Mouse (Mus musculus) midbrain, embryonic 16.5 days (tissue): ENCODE data around the gene Atg4d. TPM values are rescaled to one million over a fixed set of nuclear protein-coding genes. Genes with fewer than 3 reads are reported as not detected.

Experiments used
- ATAC-seq: fragments of 200-750 bp; cut with Nextera tagmentation; 2 replicates; pipeline ENCODE4 v1.8.0; 2017; ENCODE audit warnings: moderate TSS enrichment
- H3K27ac ChIP-seq: fragments of 300-500 bp; sonication (generic); 2 replicates; pipeline ENCODE4 v1.5.1; 2014; ENCODE audit warnings: mild to moderate bottlenecking, low read length, mixed read lengths
- H3K27me3 ChIP-seq: fragments of 300-500 bp; sonication (generic); 2 replicates; pipeline ENCODE4 v1.6.1; 2014; ENCODE audit warnings: low read depth, low read length, mixed read lengths; ENCODE audit not compliant: control insufficient read depth, insufficient read depth
- H3K36me3 ChIP-seq: fragments of 300-500 bp; sonication (generic); 2 replicates; pipeline ENCODE4 v1.6.1; 2014; ENCODE audit warnings: mild to moderate bottlenecking, low read length, moderate library complexity, mixed read lengths; ENCODE audit not compliant: control insufficient read depth, insufficient read depth
- H3K4me1 ChIP-seq: fragments of 300-500 bp; sonication (generic); 2 replicates; pipeline ENCODE4 v1.6.1; 2014; ENCODE audit warnings: mild to moderate bottlenecking, low read length, mixed read lengths; ENCODE audit not compliant: control insufficient read depth, insufficient read depth
- H3K4me2 ChIP-seq: fragments of 300-500 bp; sonication (generic); 2 replicates; pipeline ENCODE4 v1.6.1; 2014; ENCODE audit warnings: mild to moderate bottlenecking, low read length, mixed read lengths
- H3K4me3 ChIP-seq: fragments of 300-500 bp; sonication (generic); 2 replicates; pipeline ENCODE4 v1.5.1; 2014; ENCODE audit warnings: low read depth, mild to moderate bottlenecking, low read length, moderate library complexity, mixed read lengths
- H3K9ac ChIP-seq: fragments of 300-500 bp; sonication (generic); 2 replicates; pipeline ENCODE4 v1.6.1; 2014; ENCODE audit warnings: low read depth, low read length, mixed read lengths
- H3K9me3 ChIP-seq: fragments of 300-500 bp; sonication (generic); replicated peaks from 2 replicates; pipeline ENCODE4 v1.6.1; 2014; ENCODE audit warnings: mild to moderate bottlenecking, low read length, mixed read lengths; ENCODE audit not compliant: control insufficient read depth, poor library complexity, severe bottlenecking
- WGBS: fragments of 180-500 bp; shearing (Covaris S2); extraction: QIAGEN DNeasy Blood & Tissue Kit; methylation state at CpG from one replicate; pipeline ENCODE4 v1.1.7; 2014; 5-methylcytosine and 5-hydroxymethylcytosine counted together
- polyA plus RNA-seq: library from polyadenylated mRNA; unstranded; fragments of >200 nt; fragmentation: Nextera tagmentation; extraction: Ambion mirVana; gene quantifications from 2 replicates; pipeline ENCODE4 v1.2.1, GENCODE M21; 2015

Atg4d gene
- polyA plus RNA-seq, 1 experiment from 2014 or later: 43.0 TPM

DNA sequence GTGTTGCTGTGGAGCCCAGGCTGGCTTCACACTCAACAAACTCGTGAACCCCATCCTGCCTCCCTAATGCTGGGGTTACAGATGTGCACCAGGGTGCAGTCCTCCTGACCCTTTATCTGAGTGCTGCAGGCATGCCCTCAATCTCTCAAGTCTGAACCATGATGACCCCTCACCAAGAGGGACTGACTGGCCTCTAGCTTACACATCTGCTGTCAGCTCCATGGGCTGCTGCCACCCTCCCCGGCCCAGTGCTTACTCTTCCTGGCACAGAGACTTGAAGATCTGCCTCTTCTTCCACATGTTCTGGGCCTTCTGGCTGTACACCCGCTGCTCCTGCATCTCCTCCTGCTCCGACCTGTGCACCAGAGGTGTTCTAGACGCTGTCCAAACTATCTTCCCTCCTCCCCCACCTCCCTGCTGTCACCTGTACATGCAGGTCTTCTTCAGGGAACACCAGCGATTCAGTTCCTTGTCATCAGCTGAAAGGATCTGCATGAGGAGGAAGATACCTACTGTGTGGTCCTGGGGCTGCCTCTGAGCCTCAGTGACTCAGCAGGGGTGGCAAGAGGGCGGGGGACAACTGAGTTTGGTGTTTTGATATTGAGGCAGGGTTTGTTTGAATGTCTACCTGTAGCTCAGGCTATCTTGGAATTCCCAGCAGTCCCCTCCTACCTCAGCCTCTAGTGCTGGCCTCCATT, 10.1 kb downstream of the Atg4d start:
- Histone ChIP-seq H3K9me3 (no peaks in the 10 kb centered on the region), H3K4me3 (no peak overlapping the region), H3K4me1 (no peaks in the 10 kb centered on the region), H3K36me3 (peaks cover 55% of the 10 kb centered on the region), H3K27ac (no peak overlapping the region), H3K27me3 (no peaks in the 10 kb centered on the region), H3K9ac (no peak overlapping the region), H3K4me2 (no peak overlapping the region)
- 89% methylated on average over 7 of the region's 7 CpGs for WGBS
- ATAC-seq: no peak

DNA sequence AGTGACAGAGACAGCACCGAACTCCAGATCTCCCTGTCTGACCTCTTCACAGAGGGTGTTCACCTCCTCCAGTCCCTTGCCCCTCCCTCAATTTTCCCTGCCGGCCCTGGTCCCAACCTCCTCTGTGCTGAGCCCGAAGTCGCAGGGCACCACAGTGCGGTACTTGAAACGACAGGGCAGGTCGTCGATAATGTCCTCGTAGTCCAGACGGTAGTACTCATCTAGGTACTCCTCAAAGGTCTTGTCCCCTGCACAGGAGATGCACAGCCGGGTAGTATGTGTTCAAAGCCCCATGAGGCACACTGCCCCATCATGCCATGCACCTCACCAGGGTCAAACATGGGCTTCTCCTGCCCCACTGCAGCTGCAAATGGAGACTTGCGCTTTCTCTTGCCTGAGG, 10.6 kb downstream of the Atg4d start:
- Histone ChIP-seq H3K36me3 (peaks cover 55% of the 10 kb centered on the region), H3K4me1 (no peaks in the 10 kb centered on the region), H3K4me2 (no peak overlapping the region), H3K27me3 (no peaks in the 10 kb centered on the region), H3K9ac (no peak overlapping the region), H3K27ac (no peak overlapping the region), H3K9me3 (no peaks in the 10 kb centered on the region), H3K4me3 (no peak overlapping the region)
- 89% methylated on average over 12 of the region's 12 CpGs for WGBS
- 0 out of 2 replicates have a peak, but pooled peaks have one; percentile 4 for ATAC-seq

DNA sequence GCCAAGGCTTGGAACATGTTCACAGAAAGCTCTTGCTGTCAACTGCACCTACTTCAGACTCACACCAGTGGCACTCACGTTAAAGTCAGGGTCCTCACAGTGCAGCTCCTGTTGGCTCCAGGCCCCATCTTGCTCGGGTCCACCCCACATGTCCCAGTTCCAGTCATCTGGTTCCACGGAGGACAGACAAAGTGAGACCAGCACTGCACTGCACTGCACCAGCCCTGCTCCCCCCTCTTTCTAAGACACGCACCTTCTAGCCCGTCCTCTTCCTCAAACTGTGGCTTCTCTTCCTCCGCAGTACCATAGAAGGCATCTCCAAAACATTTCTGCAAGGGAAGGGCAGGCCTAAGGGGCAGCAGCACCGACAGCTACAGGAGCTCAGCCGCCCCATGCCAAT, 11.2 kb downstream of the Atg4d start:
- peaks cover 55% of the 10 kb centered on the region for H3K36me3 ChIP-seq
- H3K4me3 ChIP-seq: no peak overlapping the region
- WGBS: 89% methylated on average over 8 of the region's 8 CpGs
- no peak overlapping the region for H3K4me2 ChIP-seq
- no peaks in the 10 kb centered on the region for H3K27me3 ChIP-seq
- no peaks in the 10 kb centered on the region for H3K4me1 ChIP-seq
- H3K27ac ChIP-seq: no peak overlapping the region
- no peaks in the 10 kb centered on the region for H3K9me3 ChIP-seq
- H3K9ac ChIP-seq: no peak overlapping the region
- no peak for ATAC-seq

DNA sequence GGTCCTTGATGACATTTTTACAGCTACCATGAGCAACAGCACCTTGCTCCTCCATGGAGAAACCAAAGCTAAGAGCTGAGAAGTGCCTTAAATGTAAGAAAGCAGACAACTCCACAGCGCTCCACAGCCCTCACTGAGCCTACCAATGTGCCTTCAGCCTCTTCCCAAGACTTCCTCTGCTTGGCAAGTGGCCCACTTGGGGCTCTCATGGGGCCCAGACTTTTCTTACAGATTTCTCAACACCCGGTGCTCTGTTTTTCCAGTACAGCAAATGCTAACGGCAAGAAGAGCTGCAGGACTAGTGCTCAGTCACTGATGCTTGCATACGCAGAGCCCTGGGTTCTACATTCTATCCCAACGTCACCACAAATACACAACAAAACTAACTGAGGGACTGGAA, 12.7 kb downstream of the Atg4d start:
- Histone ChIP-seq H3K4me1 (no peaks in the 10 kb centered on the region), H3K9me3 (no peaks in the 10 kb centered on the region), H3K36me3 (peaks cover 51% of the 10 kb centered on the region), H3K9ac (no peak overlapping the region), H3K27ac (no peak overlapping the region), H3K4me3 (no peak overlapping the region), H3K27me3 (no peaks in the 10 kb centered on the region), H3K4me2 (no peak overlapping the region)
- WGBS: 94% methylated on average over 5 of the region's 5 CpGs
- ATAC-seq: no peak

DNA sequence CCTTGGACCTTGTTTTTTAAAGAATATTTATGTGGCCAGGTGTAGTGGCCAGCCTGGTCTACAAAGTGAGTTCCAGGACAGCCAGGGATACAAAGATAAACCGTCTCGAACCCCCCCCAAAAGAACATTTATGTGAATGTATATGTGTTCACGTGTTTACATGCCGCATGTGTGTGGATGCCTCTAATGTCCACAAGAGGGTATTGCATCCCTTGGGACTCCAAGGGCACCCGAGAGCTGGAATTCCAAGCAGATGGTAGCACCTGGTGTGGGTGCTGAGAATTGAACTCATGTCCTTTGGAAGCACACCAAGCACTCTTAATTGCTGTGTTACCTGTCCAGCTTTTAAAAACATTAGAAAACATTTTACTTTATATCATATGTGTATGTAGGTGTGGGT, 18.5 kb downstream of the Atg4d start:
- no peaks in the 10 kb centered on the region for H3K27me3 ChIP-seq
- no peak for ATAC-seq
- 90% methylated on average over 5 of the region's 5 CpGs for WGBS
- no peaks in the 10 kb centered on the region for H3K9me3 ChIP-seq
- H3K9ac ChIP-seq: no peak overlapping the region
- no peak overlapping the region for H3K27ac ChIP-seq
- H3K4me2 ChIP-seq: no peak overlapping the region
- H3K36me3 ChIP-seq: peaks cover 36% of the 10 kb centered on the region
- no peak overlapping the region for H3K4me3 ChIP-seq
- peaks cover 15% of the 10 kb centered on the region for H3K4me1 ChIP-seq

DNA sequence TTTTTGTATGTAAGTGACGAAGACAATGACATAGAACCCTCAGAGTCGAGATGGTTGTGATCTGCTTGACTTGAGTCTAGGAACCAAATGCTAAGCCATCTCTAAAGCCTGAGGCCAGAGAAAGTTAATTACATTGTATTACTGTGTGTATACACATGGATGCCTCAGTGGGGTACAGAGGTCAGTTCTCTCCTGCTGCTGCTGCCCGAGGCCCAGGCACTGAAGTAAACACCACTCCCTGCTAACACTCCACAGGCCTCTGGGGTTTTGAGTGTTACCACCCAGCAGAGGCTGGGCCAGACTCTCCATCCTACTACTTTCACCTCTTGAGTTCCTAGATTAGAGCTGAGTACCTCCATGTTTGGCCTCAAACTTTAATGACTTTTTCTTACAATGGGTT, 18.9 kb downstream of the Atg4d start:
- WGBS: 84% methylated on average over 3 of the region's 3 CpGs
- ATAC-seq: no peak
- peaks cover 35% of the 10 kb centered on the region for H3K36me3 ChIP-seq

DNA sequence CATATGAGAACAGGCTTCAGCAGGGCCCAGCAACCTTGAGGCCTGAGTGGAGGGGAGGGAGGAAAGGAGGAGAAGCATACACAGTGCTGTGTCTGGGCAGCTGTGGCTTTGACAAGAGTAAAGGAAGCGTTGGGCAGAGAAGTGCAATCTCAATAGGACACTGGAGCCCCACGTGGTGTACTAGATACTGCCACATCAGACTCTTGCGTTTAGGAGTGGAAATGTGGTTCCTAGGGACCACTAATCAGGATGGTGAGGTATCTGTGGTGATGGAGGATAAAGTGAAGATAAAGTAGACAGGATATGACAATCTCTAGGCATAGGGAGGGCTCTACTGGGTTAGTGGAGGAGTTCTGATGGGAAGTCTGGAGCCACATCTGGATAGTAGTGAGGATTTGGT, 21.7 kb downstream of the Atg4d start:
- Histone ChIP-seq H3K27ac (no peak overlapping the region), H3K9me3 (no peaks in the 10 kb centered on the region), H3K4me1 (peaks cover 29% of the 10 kb centered on the region), H3K36me3 (peaks cover 16% of the 10 kb centered on the region; the same call in 1 of the 2 replicates), H3K4me3 (peak overlapping the region; percentile 74), H3K9ac (peak overlapping the region; percentile 81; the same call in 1 of the 2 replicates), H3K4me2 (peak overlapping the region; percentile 90), H3K27me3 (no peaks in the 10 kb centered on the region)
- 78% methylated on average over 3 of the region's 3 CpGs for WGBS
- no peak for ATAC-seq

More for the DNA sequence above, 18.9 kb downstream of the Atg4d start:
- Histone ChIP-seq H3K4me3 (no peak overlapping the region), H3K4me1 (peaks cover 19% of the 10 kb centered on the region), H3K27ac (no peak overlapping the region), H3K9ac (no peak overlapping the region), H3K4me2 (no peak overlapping the region), H3K9me3 (no peaks in the 10 kb centered on the region), H3K27me3 (no peaks in the 10 kb centered on the region)

DNA sequence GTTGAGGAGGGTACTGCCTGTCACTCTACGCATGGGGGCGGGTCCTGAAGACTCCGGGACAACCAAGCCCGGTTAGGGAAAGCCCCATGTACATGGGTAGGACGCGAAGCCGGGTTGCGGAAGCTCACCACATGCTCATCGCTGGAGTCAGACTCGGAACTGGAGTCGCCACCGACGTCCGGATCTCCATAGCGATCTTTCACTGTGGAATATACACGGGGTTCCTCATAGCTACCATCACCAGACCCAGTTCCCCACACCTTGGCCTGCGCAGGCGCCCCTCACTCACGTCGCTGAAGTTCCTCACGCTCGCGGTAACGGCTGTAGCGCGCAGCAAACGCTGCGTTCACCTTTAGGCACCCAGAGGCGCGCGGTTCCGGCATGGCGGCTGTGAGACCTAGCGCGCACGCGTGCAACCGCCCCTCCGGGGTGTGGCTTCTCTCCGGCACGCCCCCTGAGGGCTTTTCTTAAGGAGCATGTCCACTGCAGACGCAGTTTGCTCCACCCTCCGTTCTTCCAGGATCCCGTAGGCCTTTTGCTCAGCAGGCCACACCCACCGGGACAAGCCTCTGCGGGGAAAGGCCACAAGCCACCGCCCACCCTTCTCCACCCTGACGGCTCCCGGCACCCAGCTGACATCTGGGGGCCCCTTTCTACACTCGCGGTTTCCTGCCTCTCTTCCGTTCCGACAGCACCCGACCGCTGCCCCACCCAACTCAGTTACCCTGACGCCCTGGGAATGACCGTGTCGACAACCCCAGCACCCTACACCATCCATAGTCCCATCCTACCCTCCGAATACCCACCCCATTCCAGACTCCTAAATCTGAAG, 22.7 kb downstream of the Atg4d start, which contains the start of gene Kri1:
TSS of gene Kri1 (minus strand) at position 399 of the 832 bp plus-strand sequence.
- peaks cover 29% of the 10 kb centered on the region for H3K4me1 ChIP-seq
- ATAC-seq: peak; percentile 79

More for the DNA sequence above, 22.7 kb downstream of the Atg4d start, which contains the start of gene Kri1:
- Histone ChIP-seq H3K27me3 (no peaks in the 10 kb centered on the region), H3K4me3 (peak within 1 kb of the TSS; percentile 74), H3K4me2 (peak within 1 kb of the TSS; percentile 90), H3K36me3 (peaks cover 9% of the 10 kb centered on the region; the same call in 1 of the 2 replicates), H3K9ac (peak within 1 kb of the TSS; percentile 81), H3K9me3 (no peaks in the 10 kb centered on the region), H3K27ac (peak within 1 kb of the TSS; percentile 91)
- WGBS: under 1% methylated on average over 59 of the region's 59 CpGs
